Mouse (Mus musculus): ENCODE data around the gene Gxylt1. TPM values are rescaled to one million over a fixed set of nuclear protein-coding genes. Genes with fewer than 3 reads are reported as not detected.

Gxylt1 gene
- polyA plus RNA-seq, 1 experiment from 2014 or later, result 15.1 TPM

DNA sequence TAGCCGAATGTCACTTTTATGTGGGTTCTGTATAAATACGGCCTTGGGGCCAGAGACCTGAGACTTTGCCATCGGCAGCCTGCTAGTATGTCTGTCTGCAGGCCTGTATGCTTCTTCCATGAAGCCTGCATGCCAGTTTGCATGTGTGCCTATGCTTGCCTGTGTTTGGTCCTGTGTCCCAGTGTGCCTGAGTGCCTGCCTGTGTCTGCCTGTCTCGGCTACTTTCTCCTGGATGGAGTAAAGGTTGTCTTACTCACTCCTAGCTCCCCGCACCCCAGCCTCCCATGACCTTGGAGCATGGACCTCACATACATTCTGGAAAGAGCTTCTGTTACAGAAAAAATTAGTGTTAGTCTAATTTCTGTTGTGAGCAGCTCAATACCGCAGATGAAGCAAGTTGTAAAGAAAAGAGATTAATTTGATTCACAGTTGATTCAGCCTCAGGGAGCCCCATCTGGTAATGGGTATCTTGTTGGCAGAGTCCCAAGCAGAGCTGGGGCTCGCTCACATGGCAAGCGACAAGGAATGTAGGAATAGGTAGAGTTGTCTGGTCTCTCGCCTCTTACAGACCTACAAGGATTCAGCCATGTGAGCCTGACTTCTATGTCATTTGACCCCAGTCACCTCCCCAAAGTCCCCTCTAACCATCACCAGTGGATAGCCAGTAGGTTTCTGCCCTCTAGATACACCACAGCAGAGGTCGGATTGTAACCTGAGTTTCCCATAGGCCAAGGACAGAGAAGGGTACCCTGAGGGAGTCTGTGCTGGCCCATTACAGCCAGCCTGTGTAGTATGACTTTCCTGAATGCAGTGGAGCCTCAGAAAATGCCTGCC is 47.8 kb downstream of the Gxylt1 start:
- Histone ChIP-seq H3K4me1 (ENCODE audit: control insufficient read depth, insufficient read depth, low read length) (peaks cover 6% of the 10 kb centered on the region; the same call in 1 of the 2 replicates), H3K9ac (ENCODE audit: low read depth, low read length) (no peak overlapping the region), H3K9me3 (ENCODE audit: control insufficient read depth, low read length) (no peaks in the 10 kb centered on the region), H3K27ac (replicated peaks; ENCODE audit: low read depth, low read length) (no peak overlapping the region), H3K27me3 (replicated peaks; ENCODE audit: control insufficient read depth, insufficient read depth, low read length) (no peaks in the 10 kb centered on the region), H3K4me2 (ENCODE audit: low read depth, low read length) (no peak overlapping the region), H3K4me3 (ENCODE audit: low read depth, low read length) (no peak overlapping the region), H3K36me3 (ENCODE audit: control insufficient read depth, insufficient read depth, low read length) (no peaks in the 10 kb centered on the region)
- DNase-seq (ENCODE audit: low spot score), result no peak
- ATAC-seq (ENCODE audit: low read depth), result 0 out of 2 replicates have a peak, but pooled peaks have one; percentile 30
- 71% methylated on average over 10 of the region's 10 CpGs for WGBS

DNA sequence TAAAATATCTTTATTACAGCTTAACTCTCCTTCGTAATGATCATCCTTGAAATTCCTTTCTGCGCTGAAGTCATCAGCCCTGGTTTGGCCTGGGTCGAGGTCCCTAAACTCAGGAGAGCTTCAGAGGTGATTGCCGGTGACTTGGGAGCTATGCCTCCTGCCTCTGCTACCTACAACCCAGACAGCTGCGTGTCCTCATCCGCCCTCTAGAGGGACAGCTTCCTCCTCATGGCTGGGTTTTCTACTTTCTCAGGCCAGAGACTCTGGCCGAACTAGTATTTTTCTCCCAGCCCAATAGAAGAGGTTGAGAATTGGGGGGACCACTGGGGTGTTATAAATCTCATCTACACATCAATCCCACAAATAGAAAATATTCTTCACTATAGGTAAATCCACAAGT is 52.5 kb downstream of the Gxylt1 start:
- Histone ChIP-seq H3K36me3 (ENCODE audit: control insufficient read depth, insufficient read depth, low read length) (no peaks in the 10 kb centered on the region), H3K27ac (replicated peaks; ENCODE audit: low read depth, low read length) (no peak overlapping the region), H3K9ac (ENCODE audit: low read depth, low read length) (no peak overlapping the region), H3K9me3 (ENCODE audit: control insufficient read depth, low read length) (no peaks in the 10 kb centered on the region), H3K4me3 (ENCODE audit: low read depth, low read length) (no peak overlapping the region), H3K4me2 (ENCODE audit: low read depth, low read length) (no peak overlapping the region), H3K27me3 (replicated peaks; ENCODE audit: control insufficient read depth, insufficient read depth, low read length) (no peaks in the 10 kb centered on the region), H3K4me1 (ENCODE audit: control insufficient read depth, insufficient read depth, low read length) (peaks cover 3% of the 10 kb centered on the region; the same call in 1 of the 2 replicates)
- DNase-seq (ENCODE audit: low spot score), result no peak
- 60% methylated on average over 7 of the region's 7 CpGs for WGBS
- ATAC-seq (ENCODE audit: low read depth), result no peak

DNA sequence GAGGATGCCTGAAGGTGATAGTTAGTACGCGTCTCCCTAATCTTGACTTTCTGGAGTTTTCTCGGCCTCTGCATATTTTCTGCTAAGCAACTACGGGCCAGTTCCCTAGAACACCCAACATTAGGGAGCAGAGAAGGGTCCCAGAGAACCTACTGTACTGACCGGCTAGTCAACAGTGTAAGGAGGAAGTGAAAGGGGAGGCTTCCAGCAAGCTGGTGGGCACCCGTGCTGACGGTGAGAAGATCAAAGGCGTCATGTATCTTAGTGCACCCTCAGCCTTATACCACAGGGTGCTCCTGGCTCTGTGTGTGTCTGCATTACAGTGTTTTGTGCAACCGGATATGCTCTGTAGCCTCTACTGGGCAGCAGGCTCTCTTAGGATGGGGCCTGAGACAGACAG is 62.4 kb downstream of the Gxylt1 start:
- WGBS, result 90% methylated on average over 9 of the region's 9 CpGs
- no peak for ATAC-seq (ENCODE audit: low read depth)

DNA sequence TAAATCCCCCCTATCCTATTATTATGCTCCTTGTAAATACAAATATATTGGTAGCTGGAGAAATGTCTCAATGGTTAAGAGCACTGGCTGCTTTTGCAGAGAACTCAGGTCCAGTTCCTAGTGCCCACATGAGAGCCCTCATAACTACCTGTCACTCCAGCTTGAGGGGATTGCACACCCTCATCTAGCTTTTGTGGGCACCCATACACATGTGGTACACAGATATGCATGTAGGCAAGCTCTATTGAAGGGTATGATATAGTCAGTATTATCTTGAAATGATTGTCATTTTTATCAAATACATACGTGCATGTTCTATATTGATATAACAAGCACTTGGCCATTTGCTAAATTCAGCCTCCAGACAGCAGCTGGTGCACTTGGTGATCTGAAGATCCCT is 70.1 kb downstream of the Gxylt1 start:
- Histone ChIP-seq H3K4me2 (ENCODE audit: low read depth, low read length) (no peak overlapping the region), H3K9me3 (ENCODE audit: control insufficient read depth, low read length) (no peaks in the 10 kb centered on the region), H3K9ac (ENCODE audit: low read depth, low read length) (no peak overlapping the region), H3K27me3 (replicated peaks; ENCODE audit: control insufficient read depth, insufficient read depth, low read length) (no peaks in the 10 kb centered on the region), H3K4me3 (ENCODE audit: low read depth, low read length) (no peak overlapping the region), H3K4me1 (ENCODE audit: control insufficient read depth, insufficient read depth, low read length) (no peaks in the 10 kb centered on the region), H3K36me3 (ENCODE audit: control insufficient read depth, insufficient read depth, low read length) (no peaks in the 10 kb centered on the region), H3K27ac (replicated peaks; ENCODE audit: low read depth, low read length) (no peak overlapping the region)
- WGBS, result 81% methylated on average over 1 of the region's 1 CpGs
- no peak for ATAC-seq (ENCODE audit: low read depth)
- no peak for DNase-seq (ENCODE audit: low spot score)

More for the DNA sequence above, 62.4 kb downstream of the Gxylt1 start:
- H3K9me3 ChIP-seq (ENCODE audit: control insufficient read depth, low read length), result no peaks in the 10 kb centered on the region
- no peak overlapping the region for H3K9ac ChIP-seq (ENCODE audit: low read depth, low read length)
- no peak overlapping the region for H3K27ac ChIP-seq (replicated peaks; ENCODE audit: low read depth, low read length)
- H3K36me3 ChIP-seq (ENCODE audit: control insufficient read depth, insufficient read depth, low read length), result no peaks in the 10 kb centered on the region
- H3K4me2 ChIP-seq (ENCODE audit: low read depth, low read length), result no peak overlapping the region
- H3K4me1 ChIP-seq (ENCODE audit: control insufficient read depth, insufficient read depth, low read length), result no peaks in the 10 kb centered on the region
- H3K4me3 ChIP-seq (ENCODE audit: low read depth, low read length), result no peak overlapping the region
- no peaks in the 10 kb centered on the region; the same call in 1 of the 2 replicates for H3K27me3 ChIP-seq (replicated peaks; ENCODE audit: control insufficient read depth, insufficient read depth, low read length)
- no peak for DNase-seq (ENCODE audit: low spot score)

DNA sequence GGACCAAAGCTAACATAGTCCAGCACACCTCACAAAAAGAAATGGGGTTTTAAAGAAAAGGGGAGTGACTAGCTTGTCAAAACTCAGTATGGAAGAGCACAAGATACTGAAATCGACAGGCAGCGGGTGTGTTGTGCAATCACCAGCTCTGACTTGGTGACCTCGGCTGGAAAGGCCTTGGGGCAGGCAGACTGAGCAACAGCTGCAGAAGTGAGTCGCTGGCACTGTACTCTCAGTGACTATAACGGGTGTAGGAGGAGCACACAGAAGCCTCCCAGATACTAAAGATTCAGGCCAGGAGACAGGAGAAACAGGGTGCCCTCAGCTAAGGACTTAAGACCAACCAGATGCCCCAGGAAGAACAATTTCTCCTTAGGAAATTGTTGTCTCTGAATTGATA is 73.0 kb downstream of the Gxylt1 start:
- WGBS, result 52% methylated on average over 5 of the region's 5 CpGs

DNA sequence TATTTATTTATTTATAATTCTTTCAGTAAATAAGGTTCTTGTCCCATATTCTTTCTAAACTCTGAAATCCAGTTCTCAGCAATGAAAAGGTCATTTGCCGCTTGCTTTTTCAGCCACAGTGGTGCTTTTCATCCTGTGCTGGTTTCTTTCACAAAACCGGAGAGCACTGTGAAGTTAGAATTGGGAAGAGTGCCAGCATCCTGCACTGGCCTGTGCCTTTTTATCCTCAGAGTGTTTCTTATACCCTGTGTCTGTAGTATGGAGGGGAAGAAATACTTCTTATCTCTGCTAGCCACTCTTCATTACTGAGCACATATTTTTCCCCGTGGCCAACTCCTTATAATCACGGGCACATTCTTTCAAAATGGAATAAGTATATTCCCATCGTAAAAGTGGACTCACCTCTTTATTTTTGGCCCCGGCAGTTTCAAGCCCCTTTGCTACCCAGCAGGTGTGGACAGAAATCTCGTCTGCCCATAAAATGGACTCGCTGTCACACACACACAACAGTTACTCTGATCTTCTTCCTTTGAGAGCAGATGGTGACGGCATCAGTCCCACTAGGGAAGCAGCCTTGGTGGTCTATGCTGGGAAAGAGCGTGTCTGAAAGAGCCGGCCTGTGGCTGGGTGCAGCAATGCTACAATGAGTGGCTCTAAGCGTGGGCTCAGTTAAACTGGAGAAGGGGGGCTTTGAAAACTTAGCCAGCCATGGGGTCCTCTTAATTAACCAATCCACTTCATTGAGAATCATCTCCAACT is 83.4 kb downstream of the Gxylt1 start:
- peak; percentile 31 for DNase-seq (ENCODE audit: low spot score)
- Histone ChIP-seq H3K4me1 (ENCODE audit: control insufficient read depth, insufficient read depth, low read length) (no peaks in the 10 kb centered on the region), H3K36me3 (ENCODE audit: control insufficient read depth, insufficient read depth, low read length) (no peaks in the 10 kb centered on the region), H3K9me3 (ENCODE audit: control insufficient read depth, low read length) (no peaks in the 10 kb centered on the region), H3K27me3 (replicated peaks; ENCODE audit: control insufficient read depth, insufficient read depth, low read length) (no peaks in the 10 kb centered on the region), H3K27ac (replicated peaks; ENCODE audit: low read depth, low read length) (no peak overlapping the region), H3K4me2 (ENCODE audit: low read depth, low read length) (no peak overlapping the region), H3K4me3 (ENCODE audit: low read depth, low read length) (no peak overlapping the region), H3K9ac (ENCODE audit: low read depth, low read length) (no peak overlapping the region)
- 71% methylated on average over 12 of the region's 12 CpGs for WGBS
- no peak for ATAC-seq (ENCODE audit: low read depth)

More for the DNA sequence above, 73.0 kb downstream of the Gxylt1 start:
- no peaks in the 10 kb centered on the region for H3K4me1 ChIP-seq (ENCODE audit: control insufficient read depth, insufficient read depth, low read length)
- DNase-seq (ENCODE audit: low spot score) (no peak), ATAC-seq (ENCODE audit: low read depth) (no peak)
- H3K36me3 ChIP-seq (ENCODE audit: control insufficient read depth, insufficient read depth, low read length), result no peaks in the 10 kb centered on the region
- no peak overlapping the region for H3K27ac ChIP-seq (replicated peaks; ENCODE audit: low read depth, low read length)
- H3K27me3 ChIP-seq (replicated peaks; ENCODE audit: control insufficient read depth, insufficient read depth, low read length), result no peaks in the 10 kb centered on the region
- no peaks in the 10 kb centered on the region for H3K9me3 ChIP-seq (ENCODE audit: control insufficient read depth, low read length)
- H3K4me3 ChIP-seq (ENCODE audit: low read depth, low read length), result no peak overlapping the region
- no peak overlapping the region for H3K4me2 ChIP-seq (ENCODE audit: low read depth, low read length)
- no peak overlapping the region for H3K9ac ChIP-seq (ENCODE audit: low read depth, low read length)

Other genes with a start within 250 kb of the Gxylt1 start
- 65.8 and 68.7 TPM in 2 replicates for gene Yaf2, start 61.8 kb upstream of the Gxylt1 start, polyA plus RNA-seq (2014; fragmentation: Nextera tagmentation; extraction: Ambion mirVana)
- 110 and 112 TPM in 2 replicates for gene Zcrb1, start 123.2 kb upstream of the Gxylt1 start, polyA plus RNA-seq (2014; fragmentation: Nextera tagmentation; extraction: Ambion mirVana)
- 21.6 and 26.2 TPM in 2 replicates for gene Pphln1, start 123.2 kb upstream of the Gxylt1 start, polyA plus RNA-seq (2014; fragmentation: Nextera tagmentation; extraction: Ambion mirVana)